Mouse (Mus musculus): Measurements from ENCODE around the gene Slc13a3. TPM values are rescaled to one million over a fixed set of nuclear protein-coding genes. Genes with fewer than 3 reads are reported as not detected.
A peak's percentile ranks its signal among the peaks of the same experiment; 100 is the strongest.

Slc13a3 gene
- polyA plus RNA-seq, 1 experiment, result 12.6 TPM

DNA sequence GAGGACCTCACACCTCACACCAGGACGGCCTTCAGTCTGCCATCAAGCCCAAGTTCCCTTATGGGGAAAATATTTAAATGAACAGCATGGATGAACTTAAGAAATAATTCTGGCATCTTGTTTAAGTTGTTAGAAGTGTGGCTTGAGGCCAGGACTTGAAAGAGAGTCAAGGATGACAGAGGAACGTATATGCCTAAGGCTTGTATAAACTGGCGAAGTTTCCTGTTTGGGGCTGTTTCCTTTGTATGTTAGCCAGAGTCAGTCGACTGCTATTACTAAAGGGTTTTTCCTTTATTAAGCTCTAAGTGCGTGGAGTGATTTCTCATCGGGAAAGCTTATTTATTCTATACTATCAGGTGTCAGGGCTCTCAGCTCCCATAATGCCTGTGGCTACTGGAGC is 25.8 kb upstream of the Slc13a3 start:
- no peaks in the 10 kb centered on the region for H3K4me1 ChIP-seq (ENCODE audit: control insufficient read depth, insufficient read depth, low read length)
- TF ChIP-seq CTCF (IDR thresholded peaks at IDR 0.05; ENCODE audit: low read depth, low read length), result no peak
- TF ChIP-seq POLR2A (IDR thresholded peaks at IDR 0.05; ENCODE audit: borderline replicate concordance, low read depth, low read length), result no peak
- no peak overlapping the region for H3K4me3 ChIP-seq (ENCODE audit: insufficient read depth, low read length)
- no peak overlapping the region for H3K27ac ChIP-seq (ENCODE audit: insufficient read depth, low read depth, low read length)

DNA sequence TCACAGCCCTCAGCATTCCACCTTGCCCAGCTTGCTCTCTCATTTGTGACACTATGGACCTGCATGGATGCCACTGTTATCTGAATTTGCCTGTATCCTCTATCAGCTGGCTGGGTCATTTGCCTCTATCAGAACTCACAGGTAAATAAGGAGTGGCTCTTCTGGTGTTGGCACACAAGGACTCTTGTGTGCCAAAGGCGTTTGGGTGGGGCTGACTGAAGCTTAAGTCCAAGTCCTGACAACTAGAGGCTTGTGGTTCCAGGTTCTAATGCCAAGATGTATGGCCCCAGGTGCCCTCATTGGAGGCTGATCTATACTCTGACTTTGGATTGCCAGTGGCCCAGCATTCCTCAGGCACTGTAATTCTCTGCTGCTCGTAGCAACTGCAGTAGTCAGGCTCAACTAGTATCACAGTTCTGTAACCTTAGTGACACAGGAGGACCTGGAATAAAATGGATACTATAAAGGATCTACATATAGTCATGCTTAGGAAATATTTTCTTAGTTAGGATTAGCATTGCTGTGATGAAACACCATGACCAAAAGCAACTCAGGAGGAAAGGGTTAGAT is 24.8 kb upstream of the Slc13a3 start:
- H3K4me1 ChIP-seq (ENCODE audit: control insufficient read depth, insufficient read depth, low read length), result peaks cover 3% of the 10 kb centered on the region
- H3K27ac ChIP-seq (ENCODE audit: insufficient read depth, low read depth, low read length), result no peak overlapping the region
- no peak for TF ChIP-seq POLR2A (IDR thresholded peaks at IDR 0.05; ENCODE audit: borderline replicate concordance, low read depth, low read length)
- TF ChIP-seq CTCF (IDR thresholded peaks at IDR 0.05; ENCODE audit: low read depth, low read length), result no peak
- no peak overlapping the region for H3K4me3 ChIP-seq (ENCODE audit: insufficient read depth, low read length)

DNA sequence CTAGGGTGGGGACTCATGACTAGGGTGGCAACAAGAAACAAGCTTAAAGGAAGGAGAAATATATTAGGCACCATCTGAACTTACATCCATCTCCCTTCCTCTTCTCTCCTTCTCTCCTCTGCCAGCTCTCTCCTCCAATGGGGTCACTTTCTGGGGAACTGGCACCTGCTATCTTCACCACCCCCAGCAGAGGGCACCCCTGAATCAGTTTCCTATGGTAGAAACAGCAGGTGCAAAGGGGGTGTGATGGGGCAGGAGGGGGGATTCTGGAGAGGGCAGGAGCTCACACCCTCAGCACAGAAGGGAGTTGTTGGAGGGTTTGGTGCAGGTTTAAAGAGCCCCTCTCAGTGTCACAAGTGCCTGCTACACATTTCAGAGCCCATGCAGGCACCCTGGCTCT is 23.2 kb upstream of the Slc13a3 start:
- TF ChIP-seq CTCF (IDR thresholded peaks at IDR 0.05; ENCODE audit: low read depth, low read length), result peak; percentile 46; the same call in 1 of the 2 replicates
- TF ChIP-seq POLR2A (IDR thresholded peaks at IDR 0.05; ENCODE audit: borderline replicate concordance, low read depth, low read length), result no peak
- Histone ChIP-seq H3K4me3 (ENCODE audit: insufficient read depth, low read length) (no peak overlapping the region), H3K4me1 (ENCODE audit: control insufficient read depth, insufficient read depth, low read length) (peaks cover 3% of the 10 kb centered on the region), H3K27ac (ENCODE audit: insufficient read depth, low read depth, low read length) (no peak overlapping the region)

DNA sequence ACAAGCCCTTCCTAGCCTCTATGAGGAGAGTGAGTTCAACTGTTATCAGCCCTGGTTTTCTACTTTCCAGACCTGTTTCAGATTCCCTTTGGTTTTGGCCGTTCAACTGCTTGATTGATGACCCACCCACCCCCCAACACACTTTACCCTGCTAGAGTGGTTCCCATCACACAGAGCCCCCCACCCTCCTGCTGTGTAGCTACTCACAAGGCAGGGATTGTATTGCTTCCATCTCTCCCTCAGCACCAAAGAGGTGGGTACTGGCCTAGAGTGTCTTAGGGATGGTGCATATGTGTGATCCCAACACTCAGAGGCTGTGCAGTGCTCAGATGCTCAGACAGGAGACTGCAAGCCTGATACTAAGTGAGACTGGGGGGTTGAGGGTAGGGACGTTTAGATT is 21.5 kb upstream of the Slc13a3 start:
- Histone ChIP-seq H3K27ac (ENCODE audit: insufficient read depth, low read depth, low read length) (no peak overlapping the region), H3K4me3 (ENCODE audit: insufficient read depth, low read length) (no peak overlapping the region), H3K4me1 (ENCODE audit: control insufficient read depth, insufficient read depth, low read length) (peaks cover 3% of the 10 kb centered on the region)
- no peak for TF ChIP-seq POLR2A (IDR thresholded peaks at IDR 0.05; ENCODE audit: borderline replicate concordance, low read depth, low read length)

DNA sequence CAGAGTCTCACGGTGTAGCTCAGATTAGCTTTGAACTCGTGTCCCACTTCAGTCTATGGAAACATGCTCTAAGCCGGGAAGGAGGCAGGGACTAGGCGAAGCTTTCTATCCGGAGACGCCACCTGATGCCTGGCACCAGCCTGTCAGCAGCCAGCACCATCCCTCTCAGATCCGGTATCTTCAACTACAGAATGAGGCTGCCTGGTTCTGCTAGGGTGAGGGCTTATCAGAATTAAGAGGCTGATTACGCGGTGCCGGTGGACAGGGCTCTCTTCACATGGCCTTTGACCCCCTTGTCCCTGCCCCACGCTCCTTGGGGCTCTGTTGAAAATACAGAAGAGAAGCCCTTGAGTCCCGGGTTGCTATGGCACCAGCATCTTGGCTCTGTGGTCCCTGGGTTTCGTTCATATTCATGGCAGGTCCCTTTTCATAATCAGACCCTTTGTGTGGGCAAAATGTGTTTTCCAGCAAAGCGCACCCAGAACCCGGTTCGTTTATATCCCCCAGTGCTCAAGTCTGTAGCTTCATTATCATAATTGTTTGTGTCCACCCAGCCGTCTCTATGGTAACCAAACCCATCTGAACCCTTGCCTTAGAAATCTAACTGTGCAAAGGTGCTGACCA is 20.7 kb upstream of the Slc13a3 start:
- TF ChIP-seq CTCF (IDR thresholded peaks at IDR 0.05; ENCODE audit: low read depth, low read length) (no peak), POLR2A (IDR thresholded peaks at IDR 0.05; ENCODE audit: borderline replicate concordance, low read depth, low read length) (no peak)
- Histone ChIP-seq H3K4me3 (ENCODE audit: insufficient read depth, low read length) (peak overlapping the region; percentile 99), H3K4me1 (ENCODE audit: control insufficient read depth, insufficient read depth, low read length) (peaks cover 3% of the 10 kb centered on the region), H3K27ac (ENCODE audit: insufficient read depth, low read depth, low read length) (no peak overlapping the region)

DNA sequence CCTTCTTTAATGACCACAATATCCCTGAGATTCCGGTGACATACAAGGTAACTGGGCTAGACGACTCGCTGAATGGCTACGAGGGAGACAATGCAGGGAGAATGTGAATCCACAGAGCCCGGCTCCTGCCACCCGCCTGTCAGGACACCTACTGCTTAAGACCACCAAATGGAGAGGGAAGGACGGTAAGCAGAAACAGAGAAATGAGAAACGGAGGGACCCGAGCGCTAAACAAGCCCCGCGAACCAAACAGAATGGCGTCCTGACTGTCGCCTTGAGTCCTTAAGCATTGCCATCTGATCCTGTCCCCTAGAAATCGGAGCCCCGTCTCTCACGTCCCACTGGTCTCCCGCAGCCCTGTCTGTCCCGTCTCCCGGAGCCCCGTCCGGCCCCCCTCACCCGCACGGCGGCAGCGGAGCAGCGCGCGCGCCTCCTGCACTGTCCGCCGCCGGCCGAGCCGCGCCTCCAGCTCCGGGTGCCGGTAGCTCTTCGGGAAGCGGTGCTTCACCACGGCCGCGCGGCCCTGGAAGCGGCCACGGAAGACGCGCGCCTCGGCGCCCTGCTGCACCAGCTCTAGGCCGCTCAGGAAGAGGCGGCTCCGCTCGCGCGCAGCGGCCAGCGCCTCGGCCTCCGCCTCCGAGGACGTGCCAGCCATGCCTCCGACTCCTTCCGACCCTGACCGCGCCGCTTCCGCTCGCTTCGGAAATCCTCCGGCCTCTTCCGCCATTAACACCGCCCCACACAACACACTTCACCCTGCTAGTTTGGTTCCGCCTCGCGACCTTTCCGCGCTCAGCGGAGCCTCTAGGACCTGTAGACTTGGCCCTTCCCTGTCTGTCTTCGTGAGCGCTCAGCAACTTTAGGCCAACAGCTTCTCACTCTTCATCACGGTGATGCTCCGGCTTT is 19.9 kb upstream of the Slc13a3 start, which contains the start of gene Trp53rka:
Trp53rka (minus strand) TSS at position 677 of the 906 bp plus-strand sequence.
- H3K4me3 ChIP-seq (ENCODE audit: insufficient read depth, low read length), result peak within 1 kb of the TSS; percentile 99
- TF ChIP-seq CTCF (IDR thresholded peaks at IDR 0.05; ENCODE audit: low read depth, low read length), result no peak
- TF ChIP-seq POLR2A (IDR thresholded peaks at IDR 0.05; ENCODE audit: borderline replicate concordance, low read depth, low read length), result no peak
- peak within 1 kb of the TSS; percentile 58 for H3K27ac ChIP-seq (ENCODE audit: insufficient read depth, low read depth, low read length)
- H3K4me1 ChIP-seq (ENCODE audit: control insufficient read depth, insufficient read depth, low read length), result peaks cover 3% of the 10 kb centered on the region

DNA sequence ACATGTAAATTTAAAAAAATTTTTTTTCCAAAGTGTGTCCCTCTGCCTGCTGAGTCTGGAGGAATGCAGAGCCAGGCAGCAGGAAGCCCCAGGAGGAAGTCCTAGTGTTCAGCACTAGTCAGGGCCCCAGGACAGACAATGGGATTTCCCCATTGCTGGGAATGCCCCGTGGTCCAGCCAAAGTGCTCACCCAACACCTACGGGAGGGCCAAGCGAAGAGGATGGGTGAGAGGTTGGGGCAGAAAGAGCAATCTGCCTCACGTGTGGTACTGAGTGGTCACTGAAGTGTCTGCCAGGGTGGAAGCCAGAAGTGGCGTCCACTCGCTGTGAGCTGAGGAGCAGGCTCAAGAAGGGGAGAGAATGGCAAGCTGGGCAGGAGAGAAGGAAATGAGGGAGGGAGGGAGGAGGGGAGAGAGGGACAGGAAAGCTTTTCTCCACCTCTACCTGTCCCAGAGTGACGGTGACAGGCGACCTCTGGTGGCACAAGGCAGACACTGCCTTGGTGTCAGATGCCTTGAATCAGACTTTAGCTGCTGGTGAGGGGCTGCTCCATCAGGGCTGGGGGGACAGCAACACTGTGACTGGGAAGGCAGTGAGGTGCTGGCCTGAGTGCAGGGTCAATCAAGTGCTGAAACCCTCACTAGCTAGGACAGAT is 14.0 kb upstream of the Slc13a3 start:
- H3K4me3 ChIP-seq (ENCODE audit: insufficient read depth, low read length), result no peak overlapping the region
- peaks cover 22% of the 10 kb centered on the region for H3K4me1 ChIP-seq (ENCODE audit: control insufficient read depth, insufficient read depth, low read length)
- peak; percentile 90 for TF ChIP-seq CTCF (IDR thresholded peaks at IDR 0.05; ENCODE audit: low read depth, low read length)
- no peak for TF ChIP-seq POLR2A (IDR thresholded peaks at IDR 0.05; ENCODE audit: borderline replicate concordance, low read depth, low read length)
- H3K27ac ChIP-seq (ENCODE audit: insufficient read depth, low read depth, low read length), result no peak overlapping the region

DNA sequence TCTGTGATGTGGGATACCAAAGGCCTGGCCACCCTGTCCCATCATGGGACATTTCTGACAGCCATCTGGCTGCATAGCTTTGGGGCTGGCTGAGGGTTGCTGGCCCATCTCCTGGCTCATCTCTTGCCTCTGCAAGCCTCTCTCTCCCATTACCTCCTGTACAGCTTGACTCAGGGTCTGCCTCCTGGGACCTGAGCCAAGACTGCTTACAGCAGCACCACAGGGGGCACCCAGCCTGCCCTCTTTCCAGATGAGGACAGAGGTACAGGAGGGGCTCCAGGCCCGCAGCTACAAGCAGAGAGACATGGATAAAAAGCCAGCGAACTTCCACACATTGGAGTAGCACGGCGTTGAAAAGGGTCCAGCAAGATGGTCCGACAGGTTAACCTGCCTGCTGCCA is 13.4 kb upstream of the Slc13a3 start:
- Histone ChIP-seq H3K4me1 (ENCODE audit: control insufficient read depth, insufficient read depth, low read length) (peaks cover 22% of the 10 kb centered on the region), H3K27ac (ENCODE audit: insufficient read depth, low read depth, low read length) (no peak overlapping the region), H3K4me3 (ENCODE audit: insufficient read depth, low read length) (no peak overlapping the region)
- no peak for TF ChIP-seq POLR2A (IDR thresholded peaks at IDR 0.05; ENCODE audit: borderline replicate concordance, low read depth, low read length)

DNA sequence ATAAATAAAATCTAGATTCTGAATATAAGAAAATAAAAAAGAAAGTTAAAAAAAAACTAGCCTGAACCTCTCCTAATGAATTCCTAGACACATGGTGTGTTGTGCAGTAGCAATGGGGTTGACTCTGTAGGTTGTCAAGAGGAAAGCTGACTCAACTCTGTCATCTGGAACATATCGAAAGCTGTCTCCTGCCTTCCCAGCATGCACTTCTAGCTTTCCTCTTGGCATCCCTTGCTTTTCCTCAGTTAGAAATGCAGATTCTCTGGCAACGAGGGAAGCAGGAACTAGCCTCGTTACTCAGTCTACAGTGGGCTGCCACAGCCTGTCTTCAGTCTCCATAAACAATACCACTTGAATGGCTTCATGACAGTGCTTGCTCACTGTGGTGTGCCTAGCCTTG is 12.8 kb upstream of the Slc13a3 start:
- TF ChIP-seq CTCF (IDR thresholded peaks at IDR 0.05; ENCODE audit: low read depth, low read length) (no peak), POLR2A (IDR thresholded peaks at IDR 0.05; ENCODE audit: borderline replicate concordance, low read depth, low read length) (no peak)
- no peak overlapping the region for H3K27ac ChIP-seq (ENCODE audit: insufficient read depth, low read depth, low read length)

More for the DNA sequence above, 12.8 kb upstream of the Slc13a3 start:
- no peak overlapping the region for H3K4me3 ChIP-seq (ENCODE audit: insufficient read depth, low read length)
- peaks cover 22% of the 10 kb centered on the region for H3K4me1 ChIP-seq (ENCODE audit: control insufficient read depth, insufficient read depth, low read length)
